Mouse (Mus musculus): ENCODE measurements around the gene Ccdc38. TPM values are rescaled to one million over a fixed set of nuclear protein-coding genes. Genes with fewer than 3 reads are reported as not detected.
A peak's percentile ranks its signal among the peaks of the same experiment; 100 is the strongest.

The Ccdc38 gene
- polyA plus RNA-seq, 1 experiment from 2014 or later: 0.27 TPM

DNA sequence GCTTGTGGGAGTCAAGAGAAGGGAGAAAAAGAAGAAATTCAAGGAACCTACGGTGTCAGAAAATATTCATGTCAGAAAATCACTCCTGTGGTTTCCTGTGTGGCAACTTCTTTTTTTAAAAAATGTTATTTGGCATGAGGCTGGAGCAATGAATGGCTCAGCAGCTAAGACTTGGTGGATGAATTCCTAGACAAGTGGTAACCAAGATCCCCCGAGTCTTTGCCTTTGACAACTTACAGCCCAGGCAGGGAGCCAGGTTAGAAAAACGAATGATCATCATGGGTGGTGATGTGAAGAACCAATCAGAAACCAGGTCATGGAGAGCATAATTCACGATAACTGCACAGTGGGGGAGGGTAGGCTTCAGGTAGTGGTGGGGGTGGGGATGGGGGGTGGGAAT lies 19.4 kb upstream of the Ccdc38 start:
- Histone ChIP-seq H3K36me3 (no peaks in the 10 kb centered on the region), H3K9ac (no peak overlapping the region), H3K4me2 (no peak overlapping the region), H3K4me3 (no peak overlapping the region), H3K9me3 (no peaks in the 10 kb centered on the region), H3K4me1 (replicated peaks) (0 out of 2 replicates have a peak, but pooled peaks cover 5% of the 10 kb centered on the region), H3K27ac (no peak overlapping the region), H3K27me3 (no peaks in the 10 kb centered on the region)
- WGBS: 75% methylated on average over 4 of the region's 4 CpGs
- no peak for ATAC-seq (ENCODE audit: low FRiP score)

DNA sequence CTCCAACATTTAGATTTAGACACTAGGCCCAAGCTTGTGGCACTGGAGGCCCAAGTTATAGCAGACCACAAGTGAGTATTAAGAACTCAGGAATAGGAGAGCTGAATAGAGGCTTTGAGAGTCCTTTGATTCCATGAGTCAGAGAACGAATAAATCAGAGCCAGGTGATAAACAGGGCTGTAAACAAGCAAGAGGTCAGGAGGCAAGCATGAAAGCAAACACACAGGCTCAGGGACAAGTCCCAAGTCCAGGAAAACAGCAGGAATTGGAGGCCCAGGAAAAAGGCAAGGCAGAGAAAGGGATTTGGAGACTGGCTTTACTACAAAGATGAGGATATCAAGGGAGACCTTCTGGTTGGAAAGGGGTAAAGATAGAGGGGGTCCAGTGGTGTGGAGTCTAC lies 15.1 kb upstream of the Ccdc38 start:
- Histone ChIP-seq H3K4me2 (no peak overlapping the region), H3K4me1 (replicated peaks) (no peaks in the 10 kb centered on the region), H3K36me3 (no peaks in the 10 kb centered on the region), H3K4me3 (no peak overlapping the region), H3K27me3 (no peaks in the 10 kb centered on the region), H3K9me3 (peaks cover 6% of the 10 kb centered on the region; the same call in 1 of the 2 replicates), H3K27ac (no peak overlapping the region), H3K9ac (no peak overlapping the region)
- no peak for ATAC-seq (ENCODE audit: low FRiP score)
- WGBS: 89% methylated on average over 1 of the region's 1 CpGs

DNA sequence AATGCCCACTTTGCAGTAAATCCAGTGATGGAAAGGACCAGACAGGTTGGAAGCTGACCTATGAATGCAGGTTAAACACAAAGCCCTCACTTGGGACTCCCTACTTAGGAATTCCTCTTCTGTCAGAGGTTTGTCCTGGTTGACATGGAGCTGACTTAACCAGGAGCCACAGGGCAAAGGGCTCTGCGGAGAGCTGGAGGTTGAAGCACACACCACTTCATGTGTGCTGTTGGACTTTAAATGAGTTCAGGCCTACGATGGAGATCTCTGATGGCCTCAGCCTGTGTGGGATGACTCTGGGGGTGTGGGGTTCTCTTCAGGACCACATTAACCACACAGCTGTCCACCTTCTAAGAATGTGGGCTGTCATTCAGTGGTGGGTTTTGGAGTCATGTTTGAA lies 2.1 kb upstream of the Ccdc38 start:
- no peak overlapping the region for H3K27ac ChIP-seq
- no peak overlapping the region for H3K4me2 ChIP-seq
- no peak overlapping the region for H3K9ac ChIP-seq
- no peaks in the 10 kb centered on the region for H3K9me3 ChIP-seq
- no peaks in the 10 kb centered on the region for H3K36me3 ChIP-seq
- no peak for ATAC-seq (ENCODE audit: low FRiP score)
- WGBS: 84% methylated on average over 2 of the region's 2 CpGs
- peaks cover 31% of the 10 kb centered on the region for H3K27me3 ChIP-seq
- peaks cover 18% of the 10 kb centered on the region for H3K4me1 ChIP-seq (replicated peaks)
- no peak overlapping the region for H3K4me3 ChIP-seq

DNA sequence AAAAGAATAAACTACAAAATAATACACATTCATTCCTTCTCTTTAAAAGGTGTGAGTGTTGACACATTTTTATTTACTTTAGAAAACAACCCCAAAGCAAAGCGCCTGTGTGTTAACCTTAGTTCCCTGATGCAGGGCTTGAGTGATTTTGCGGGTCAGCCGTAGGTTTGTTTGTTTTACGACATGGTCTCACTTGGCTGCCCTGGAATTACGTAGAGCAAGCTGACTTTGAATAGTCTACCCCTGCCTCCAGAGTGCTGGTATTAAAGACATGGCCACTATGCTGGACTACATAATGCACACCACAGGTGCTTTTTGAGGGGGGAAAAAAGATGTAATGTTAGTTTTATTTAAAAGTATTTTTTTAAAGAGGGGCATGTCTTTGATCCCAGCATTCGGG lies 1.6 kb upstream of the Ccdc38 start:
- WGBS: 62% methylated on average over 6 of the region's 6 CpGs
- Histone ChIP-seq H3K27me3 (peaks cover 31% of the 10 kb centered on the region), H3K4me2 (no peak overlapping the region), H3K9ac (no peak overlapping the region), H3K4me1 (replicated peaks) (peaks cover 18% of the 10 kb centered on the region), H3K4me3 (no peak overlapping the region), H3K27ac (no peak overlapping the region), H3K36me3 (no peaks in the 10 kb centered on the region), H3K9me3 (no peaks in the 10 kb centered on the region)
- ATAC-seq (ENCODE audit: low FRiP score): no peak

DNA sequence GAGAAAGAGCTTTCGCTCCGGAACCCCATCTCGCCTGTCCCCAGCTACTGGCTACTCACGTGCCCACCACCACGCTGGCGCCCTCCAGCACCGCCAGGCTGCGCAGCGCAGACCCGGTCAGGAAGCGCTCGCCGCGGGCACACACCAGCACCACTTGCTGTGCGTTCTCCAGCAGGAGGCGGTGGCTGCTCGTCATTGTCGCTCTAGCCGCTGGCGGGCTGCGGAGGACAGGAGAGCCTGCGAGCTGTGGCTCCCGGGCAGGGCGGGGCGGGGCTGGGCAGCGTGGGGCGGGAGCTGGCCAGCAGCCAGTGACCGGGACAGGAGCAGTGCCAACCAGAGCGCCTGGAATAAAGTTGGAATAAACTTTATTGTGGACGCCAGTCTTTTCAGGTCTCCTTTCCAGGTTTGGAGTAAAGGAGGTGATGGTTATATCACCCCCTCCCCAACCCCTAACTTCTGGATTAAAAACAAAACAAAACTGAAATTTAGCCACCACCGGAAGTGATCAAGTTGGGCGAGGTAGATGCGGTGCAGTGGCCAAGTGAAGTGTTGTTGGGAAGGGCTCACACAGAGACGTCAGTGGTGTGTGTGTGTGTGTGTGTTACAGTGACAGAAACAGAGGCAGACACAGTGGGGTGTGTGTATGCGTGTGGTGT lies 529 bp upstream of the Ccdc38 start, which contains the start of gene Amdhd1:
TSS of gene Amdhd1 (minus strand) at position 259 of the 656 bp plus-strand sequence.
- Histone ChIP-seq H3K4me1 (replicated peaks) (peaks cover 13% of the 10 kb centered on the region), H3K36me3 (no peaks in the 10 kb centered on the region), H3K4me3 (peak within 1 kb of the TSS; percentile 38), H3K9ac (peak within 1 kb of the TSS; percentile 62), H3K4me2 (peak within 1 kb of the TSS; percentile 72), H3K27me3 (peaks cover 25% of the 10 kb centered on the region), H3K9me3 (no peaks in the 10 kb centered on the region), H3K27ac (no peak within 1 kb of the TSS)
- peak; percentile 93 for ATAC-seq (ENCODE audit: low FRiP score)
- 4% methylated on average over 35 of the region's 35 CpGs for WGBS

DNA sequence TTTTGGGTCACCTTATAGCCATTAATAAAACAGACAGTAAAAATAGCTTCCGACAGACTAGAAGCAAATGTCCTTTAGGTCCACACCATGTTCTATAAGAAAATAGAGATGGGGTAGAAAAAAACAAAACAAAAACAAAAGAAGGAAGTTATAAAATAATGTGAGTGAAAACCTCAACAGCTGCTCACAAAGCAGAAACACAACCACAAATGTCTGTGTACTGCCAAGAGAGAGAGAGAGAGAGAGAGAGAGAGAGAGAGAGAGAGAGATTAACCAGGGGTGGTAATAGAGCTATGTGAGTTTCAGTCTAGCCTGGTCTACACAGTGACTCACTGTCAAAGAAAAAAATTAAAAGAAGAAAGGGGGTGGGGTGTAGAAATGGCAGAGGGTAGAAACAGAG lies 1.2 kb downstream of the Ccdc38 start:
- no peak for ATAC-seq (ENCODE audit: low FRiP score)
- Histone ChIP-seq H3K4me1 (replicated peaks) (peaks cover 13% of the 10 kb centered on the region), H3K27ac (no peak overlapping the region), H3K4me3 (no peak overlapping the region), H3K4me2 (no peak overlapping the region), H3K9ac (no peak overlapping the region), H3K27me3 (peaks cover 12% of the 10 kb centered on the region), H3K36me3 (no peaks in the 10 kb centered on the region), H3K9me3 (no peaks in the 10 kb centered on the region)
- 100% methylated on average over 1 of the region's 1 CpGs for WGBS

DNA sequence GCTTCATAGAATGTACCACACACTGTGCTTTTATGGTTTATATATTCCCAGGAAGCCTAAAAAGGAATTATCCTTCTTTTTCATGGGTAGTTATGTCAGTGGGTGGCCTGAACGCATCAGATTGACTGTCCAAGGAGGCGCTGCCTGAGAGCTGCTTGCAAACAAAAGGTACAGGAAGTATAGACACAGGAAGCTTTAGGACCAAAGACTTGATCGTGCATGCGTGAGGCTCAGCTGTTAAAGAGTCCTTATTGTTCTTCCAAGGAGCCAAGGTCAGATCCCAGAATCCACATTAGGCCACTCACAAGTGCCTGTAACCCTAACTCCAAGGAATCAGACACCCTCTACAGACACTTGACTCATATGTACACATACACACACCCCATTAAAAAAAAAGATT lies 1.9 kb downstream of the Ccdc38 start:
- H3K27me3 ChIP-seq: peaks cover 11% of the 10 kb centered on the region
- WGBS: 33% methylated on average over 4 of the region's 4 CpGs
- no peak overlapping the region for H3K4me2 ChIP-seq
- H3K27ac ChIP-seq: no peak overlapping the region
- peaks cover 13% of the 10 kb centered on the region for H3K4me1 ChIP-seq (replicated peaks)
- no peaks in the 10 kb centered on the region for H3K36me3 ChIP-seq
- H3K9ac ChIP-seq: no peak overlapping the region
- ATAC-seq (ENCODE audit: low FRiP score): no peak
- no peak overlapping the region for H3K4me3 ChIP-seq
- H3K9me3 ChIP-seq: no peaks in the 10 kb centered on the region

DNA sequence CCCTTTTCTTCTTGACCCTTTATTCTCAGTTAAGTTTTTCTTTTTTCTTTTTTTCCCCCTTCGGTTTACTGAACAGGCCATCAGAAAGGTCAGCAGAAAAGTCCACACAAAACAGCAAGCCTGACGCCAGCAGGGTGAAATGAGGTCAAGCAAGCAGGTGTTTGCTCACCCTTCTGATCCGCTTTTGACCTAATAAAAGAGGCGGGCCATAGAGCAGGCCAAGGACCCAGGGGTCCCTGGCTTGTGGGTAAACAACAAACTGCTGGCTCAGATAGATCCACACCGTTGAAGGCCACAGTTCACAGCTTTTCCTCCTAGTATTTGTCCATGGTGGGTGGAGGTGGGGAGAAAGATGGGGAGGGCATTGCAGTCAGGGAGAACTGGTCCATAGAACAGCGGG lies 2.7 kb downstream of the Ccdc38 start:
- Histone ChIP-seq H3K27ac (no peak overlapping the region), H3K4me2 (no peak overlapping the region), H3K4me1 (replicated peaks) (peaks cover 13% of the 10 kb centered on the region), H3K36me3 (no peaks in the 10 kb centered on the region), H3K9ac (no peak overlapping the region), H3K4me3 (no peak overlapping the region), H3K27me3 (peaks cover 6% of the 10 kb centered on the region), H3K9me3 (no peaks in the 10 kb centered on the region)
- ATAC-seq (ENCODE audit: low FRiP score): no peak
- 45% methylated on average over 6 of the region's 6 CpGs for WGBS

DNA sequence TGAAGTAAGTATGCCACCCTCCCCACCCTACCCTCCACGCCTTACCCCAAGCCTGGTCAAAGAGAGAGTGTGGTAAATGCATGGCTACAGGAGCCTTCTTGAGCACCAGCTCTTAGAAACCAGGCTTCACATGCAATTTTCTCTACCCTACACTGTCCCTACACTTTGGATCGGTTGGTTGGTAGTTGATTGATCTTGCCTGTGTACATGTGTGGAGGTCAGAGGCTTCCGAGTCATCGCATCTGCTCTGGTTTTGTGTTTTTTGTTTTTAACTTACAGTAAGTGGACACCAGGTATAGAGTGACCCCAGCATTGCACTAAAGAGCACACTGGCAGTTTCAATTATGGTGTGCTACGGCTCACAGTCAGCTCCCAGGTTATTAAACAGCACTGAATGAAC lies 3.7 kb downstream of the Ccdc38 start:
- H3K4me1 ChIP-seq (replicated peaks): peaks cover 13% of the 10 kb centered on the region
- ATAC-seq (ENCODE audit: low FRiP score): no peak
- no peak overlapping the region for H3K4me2 ChIP-seq
- H3K27me3 ChIP-seq: peaks cover 6% of the 10 kb centered on the region; the same call in 1 of the 2 replicates
- WGBS: 77% methylated on average over 5 of the region's 5 CpGs
- no peaks in the 10 kb centered on the region for H3K36me3 ChIP-seq
- no peaks in the 10 kb centered on the region for H3K9me3 ChIP-seq
- H3K27ac ChIP-seq: no peak overlapping the region
- no peak overlapping the region for H3K4me3 ChIP-seq
- H3K9ac ChIP-seq: no peak overlapping the region

DNA sequence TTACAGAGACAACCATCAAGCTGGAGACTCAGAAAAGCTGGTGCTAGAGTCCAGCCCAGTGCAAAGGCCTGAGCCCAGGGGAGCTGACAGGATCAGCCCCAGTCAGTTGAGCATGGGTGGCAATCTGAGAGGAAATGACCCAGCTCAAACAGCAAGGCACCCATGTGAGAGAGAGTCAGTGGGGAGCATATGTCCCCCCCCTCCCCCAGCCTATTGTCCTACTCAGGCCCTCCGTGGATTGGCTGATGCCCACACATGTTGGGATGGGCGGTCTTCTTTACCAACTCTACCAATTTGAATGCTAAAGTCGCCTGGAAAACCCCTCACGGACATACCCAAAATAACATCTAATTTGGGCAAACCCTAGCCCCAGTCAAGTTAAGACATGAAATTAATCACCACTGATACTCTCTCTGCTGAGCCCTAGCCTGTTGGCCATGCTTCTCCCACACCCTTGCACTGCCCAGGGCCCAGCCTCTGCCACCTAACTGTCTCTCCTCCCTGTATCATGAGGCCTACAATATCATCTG lies 7.4 kb downstream of the Ccdc38 start:
- Histone ChIP-seq H3K36me3 (no peaks in the 10 kb centered on the region), H3K9ac (no peak overlapping the region), H3K27ac (no peak overlapping the region), H3K4me3 (no peak overlapping the region), H3K4me2 (no peak overlapping the region), H3K4me1 (replicated peaks) (no peaks in the 10 kb centered on the region; the same call in 1 of the 2 replicates), H3K27me3 (no peaks in the 10 kb centered on the region), H3K9me3 (no peaks in the 10 kb centered on the region)
- no peak for ATAC-seq (ENCODE audit: low FRiP score)
- WGBS: 88% methylated on average over 4 of the region's 4 CpGs

DNA sequence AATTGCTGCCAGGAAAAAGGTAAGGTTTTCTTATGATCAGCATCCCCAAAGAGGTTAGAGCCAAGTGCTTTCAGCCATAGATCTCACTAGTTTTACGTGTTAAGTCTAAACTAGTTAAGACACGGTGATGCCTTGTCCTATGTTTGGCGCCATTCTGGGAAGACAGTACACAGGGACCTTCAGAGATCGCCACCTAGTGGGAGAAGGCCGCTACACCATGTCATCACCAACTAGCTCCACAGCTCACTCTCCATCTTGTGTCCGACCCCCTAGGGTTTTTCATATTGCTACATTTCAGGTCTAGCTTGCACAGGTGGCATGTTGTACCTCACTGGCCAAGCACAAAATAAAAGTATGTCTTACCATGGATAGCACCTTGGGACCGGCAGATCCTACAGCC lies 8.6 kb downstream of the Ccdc38 start:
- H3K9ac ChIP-seq: no peak overlapping the region
- no peaks in the 10 kb centered on the region for H3K27me3 ChIP-seq
- no peaks in the 10 kb centered on the region for H3K9me3 ChIP-seq
- WGBS: 15% methylated on average over 7 of the region's 7 CpGs
- H3K27ac ChIP-seq: no peak overlapping the region
- H3K4me2 ChIP-seq: no peak overlapping the region
- no peak overlapping the region for H3K4me3 ChIP-seq
- no peaks in the 10 kb centered on the region for H3K4me1 ChIP-seq (replicated peaks)
- peak; percentile 61; the same call in 1 of the 2 replicates for ATAC-seq (ENCODE audit: low FRiP score)
- no peaks in the 10 kb centered on the region for H3K36me3 ChIP-seq

DNA sequence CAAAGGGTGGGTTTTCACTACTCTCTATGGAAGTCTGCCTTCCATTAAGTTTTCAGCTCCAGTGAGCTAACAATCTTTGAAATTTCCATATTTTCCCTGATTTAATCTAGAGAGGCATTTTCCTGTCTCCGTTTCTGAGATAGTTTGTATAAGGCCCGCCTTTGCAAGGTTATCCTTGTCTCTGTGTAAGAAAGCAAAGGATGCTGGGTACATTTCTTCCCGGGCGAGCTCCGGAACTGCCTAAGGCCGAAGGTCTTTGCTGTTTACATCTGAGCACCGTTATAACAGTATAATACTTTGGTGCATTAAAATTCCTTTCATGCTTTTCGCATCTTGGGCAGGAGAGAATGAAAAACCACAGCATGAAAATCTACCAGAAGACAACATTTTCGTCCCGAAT lies 9.4 kb downstream of the Ccdc38 start:
- no peak overlapping the region for H3K9ac ChIP-seq
- no peak for ATAC-seq (ENCODE audit: low FRiP score)
- H3K4me1 ChIP-seq (replicated peaks): no peaks in the 10 kb centered on the region
- H3K27ac ChIP-seq: no peak overlapping the region
- H3K36me3 ChIP-seq: no peaks in the 10 kb centered on the region
- WGBS: 86% methylated on average over 10 of the region's 10 CpGs
- H3K9me3 ChIP-seq: no peaks in the 10 kb centered on the region
- H3K4me2 ChIP-seq: no peak overlapping the region
- no peaks in the 10 kb centered on the region for H3K27me3 ChIP-seq
- H3K4me3 ChIP-seq: no peak overlapping the region

DNA sequence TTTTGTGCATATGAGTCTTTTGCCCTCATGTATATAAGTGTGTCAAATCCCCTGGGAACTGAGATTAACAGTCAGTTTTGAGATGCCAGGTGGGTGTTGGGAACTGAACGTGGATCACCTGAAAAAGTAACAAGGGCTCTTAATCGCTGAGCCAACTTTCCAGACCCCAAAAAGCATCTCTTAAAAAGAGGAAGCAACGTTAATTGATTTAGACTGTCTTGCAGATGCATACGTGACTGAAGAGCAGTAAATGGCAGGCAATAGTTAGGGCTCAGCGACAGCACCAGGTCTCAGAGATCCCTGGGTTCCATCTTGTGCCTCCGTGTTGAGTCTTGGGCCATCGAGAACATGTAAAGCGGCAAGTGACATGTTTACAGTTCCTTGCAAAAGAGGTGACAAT lies 12.2 kb downstream of the Ccdc38 start:
- no peak for ATAC-seq (ENCODE audit: low FRiP score)
- H3K4me3 ChIP-seq: no peak overlapping the region
- no peaks in the 10 kb centered on the region for H3K36me3 ChIP-seq
- H3K27ac ChIP-seq: no peak overlapping the region
- 90% methylated on average over 8 of the region's 8 CpGs for WGBS
- no peak overlapping the region for H3K9ac ChIP-seq
- no peaks in the 10 kb centered on the region for H3K9me3 ChIP-seq
- H3K27me3 ChIP-seq: no peaks in the 10 kb centered on the region
- H3K4me1 ChIP-seq (replicated peaks): no peaks in the 10 kb centered on the region
- no peak overlapping the region for H3K4me2 ChIP-seq

Measured in hindbrain, embryonic 13.5 days (tissue).